Mouse (Mus musculus) layer of hippocampus, adult 2 months (tissue): Measurements from ENCODE around the gene Fam162a. TPM values are rescaled to one million over a fixed set of nuclear protein-coding genes. Genes with fewer than 3 reads are reported as not detected.
"Not testable (repeated sequence)": the region's sequence is repeated elsewhere in the genome, so short reads cannot be mapped to it uniquely, and the experiment has no call there.

Source experiments
- DNase-seq, 2 experiments: peaks; one replicate each; pipeline ENCODE4 v3.0.0; 2022; ENCODE audit warnings: low spot score in 2 of 2
- H3K27ac ChIP-seq: fragments of 200-600 bp; 2 replicates; pipeline ENCODE4 v1.8.1; 2022
- H3K4me3 ChIP-seq: fragments of 200-600 bp; 2 replicates; pipeline ENCODE4 v1.8.1; 2022; ENCODE audit warnings: mild to moderate bottlenecking
- CTCF ChIP-seq: fragments of 200-600 bp; conservative IDR thresholded peaks from 2 replicates; pipeline ENCODE4 v1.8.1; 2022; ENCODE audit warnings: antibody characterized with exemption, mild to moderate bottlenecking, moderate library complexity
- total RNA-seq, 2 experiments: library from RNA; stranded (reverse); gene quantifications; 2 replicates each; pipeline ENCODE4 v1.2.3; 2021

Gene Fam162a
- total RNA-seq, 2 experiments from 2014 or later: 74.2 to 83.6 TPM

GRCm38 (mm10) chr16:36051491-36051890 is 19.9 kb downstream of the Fam162a start:
- Histone ChIP-seq H3K4me3 (no peak overlapping the region), H3K27ac (no peak overlapping the region)
- no peak for DNase-seq
- TF ChIP-seq CTCF: no peak

DNA sequence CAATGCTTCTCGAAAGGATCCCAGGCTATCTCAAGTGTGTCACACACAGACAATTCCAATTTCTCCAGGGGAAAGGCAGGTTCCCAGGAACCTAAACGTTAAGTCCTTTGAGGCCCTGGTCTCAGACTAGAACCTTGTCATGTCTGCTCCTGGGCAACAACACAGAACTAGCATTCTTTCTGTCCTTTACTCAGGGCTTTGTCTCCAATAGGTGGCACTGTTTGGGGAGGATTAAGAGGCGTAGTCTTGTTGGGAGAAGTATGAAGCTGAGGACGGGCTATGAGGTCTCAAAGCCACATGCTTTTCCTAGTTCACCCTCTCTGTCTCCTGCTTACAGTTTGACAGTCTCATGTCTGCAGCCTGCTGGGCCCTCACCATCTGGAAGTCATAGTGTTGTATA is 23.9 kb downstream of the Fam162a start:
- no peak for DNase-seq
- peak; percentile 46 for TF ChIP-seq CTCF
- H3K4me3 ChIP-seq: no peak overlapping the region
- no peak overlapping the region for H3K27ac ChIP-seq

GRCm38 (mm10) chr16:36043964-36044363 is 27.4 kb downstream of the Fam162a start:
- TF ChIP-seq CTCF: no peak
- H3K27ac ChIP-seq: no peak overlapping the region
- DNase-seq: no peak
- no peak overlapping the region for H3K4me3 ChIP-seq

DNA sequence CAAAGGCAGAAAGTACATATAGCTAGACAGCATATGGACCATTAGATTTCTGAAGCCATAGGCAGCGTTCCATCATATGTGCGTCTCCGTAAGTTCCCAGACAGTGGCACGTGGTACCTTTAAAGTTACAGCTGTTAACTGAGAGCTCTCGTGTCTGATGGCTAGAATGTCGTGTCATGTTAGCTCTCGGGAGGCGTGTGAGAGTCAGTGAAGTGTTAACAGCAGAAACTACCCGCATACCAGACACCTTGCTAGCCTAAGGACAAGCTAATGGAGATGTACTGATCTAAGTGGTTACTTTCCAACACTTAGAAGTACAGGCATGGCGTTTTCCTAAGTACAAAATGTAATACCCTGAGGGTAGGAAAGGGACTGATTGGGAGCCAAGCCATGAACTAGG is 28.3 kb downstream of the Fam162a start:
- TF ChIP-seq CTCF: no peak
- Histone ChIP-seq H3K4me3 (no peak overlapping the region), H3K27ac (no peak overlapping the region)
- no peak for DNase-seq

- Histone ChIP-seq H3K27ac (peak overlapping the region; percentile 85), H3K4me3 (peak overlapping the region; percentile 87)
- no peak for DNase-seq
- TF ChIP-seq CTCF: no peak
Observed at GRCm38 (mm10) chr16:36041625-36042020, 29.8 kb downstream of the Fam162a start.

DNA sequence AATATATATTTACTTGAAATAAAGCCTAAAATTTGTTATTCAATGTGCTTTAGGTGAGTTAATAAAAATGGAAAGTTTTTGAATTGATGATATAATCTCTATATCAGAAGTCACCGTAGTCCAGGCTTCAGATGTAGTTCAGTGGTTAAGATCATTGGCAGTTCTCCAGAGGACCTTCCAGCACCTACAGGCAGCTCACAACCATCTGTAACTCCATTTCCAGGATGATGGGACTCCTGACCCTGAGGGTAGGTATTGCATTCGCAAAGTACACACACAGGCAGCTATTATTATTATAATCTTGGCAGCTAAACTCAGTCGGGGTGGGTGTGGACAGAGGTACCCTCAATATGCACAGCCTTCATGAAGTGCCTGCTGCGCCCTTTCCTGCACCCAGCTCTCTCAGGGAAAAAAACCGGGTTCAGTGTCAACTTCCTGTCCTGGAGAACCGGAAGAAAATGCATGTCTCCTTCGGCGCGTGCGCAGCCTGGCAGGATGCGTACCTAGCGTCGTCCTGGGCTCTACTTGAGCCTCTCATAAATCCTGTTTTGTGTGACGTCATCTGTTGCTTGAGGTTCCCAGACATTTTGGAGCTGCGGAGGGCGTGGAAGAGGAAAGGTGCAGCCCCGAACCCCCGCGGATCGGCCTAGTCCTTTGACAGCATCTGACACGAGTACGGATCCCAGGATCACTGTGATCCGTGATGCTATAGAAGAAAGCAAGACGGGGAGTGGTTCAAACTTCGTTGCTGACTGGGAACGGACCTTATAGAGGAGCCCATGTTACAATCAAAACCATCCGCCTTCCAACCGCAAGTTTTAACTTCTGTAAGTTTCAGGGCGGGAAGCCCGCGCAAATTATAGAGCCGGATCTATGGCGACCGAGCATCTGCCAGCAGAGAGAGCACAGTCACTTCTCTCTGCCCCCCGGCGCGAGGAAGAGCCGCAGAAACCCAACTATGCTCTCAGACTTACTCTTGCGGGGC is 30.5 kb downstream of the Fam162a start, which contains the start of gene Wdr5b:
Gene Wdr5b (plus strand): TSS at position 551 of the 985 bp plus-strand sequence.
- peak within 1 kb of the TSS; percentile 87 for H3K4me3 ChIP-seq
- H3K27ac ChIP-seq: peak within 1 kb of the TSS; percentile 85
- DNase-seq: peak; percentile 88 to 96
- TF ChIP-seq CTCF: no peak

GRCm38 (mm10) chr16:36028120-36028519 is 43.3 kb downstream of the Fam162a start:
- not testable (repeated sequence) for H3K27ac ChIP-seq, H3K4me3 ChIP-seq, DNase-seq

DNA sequence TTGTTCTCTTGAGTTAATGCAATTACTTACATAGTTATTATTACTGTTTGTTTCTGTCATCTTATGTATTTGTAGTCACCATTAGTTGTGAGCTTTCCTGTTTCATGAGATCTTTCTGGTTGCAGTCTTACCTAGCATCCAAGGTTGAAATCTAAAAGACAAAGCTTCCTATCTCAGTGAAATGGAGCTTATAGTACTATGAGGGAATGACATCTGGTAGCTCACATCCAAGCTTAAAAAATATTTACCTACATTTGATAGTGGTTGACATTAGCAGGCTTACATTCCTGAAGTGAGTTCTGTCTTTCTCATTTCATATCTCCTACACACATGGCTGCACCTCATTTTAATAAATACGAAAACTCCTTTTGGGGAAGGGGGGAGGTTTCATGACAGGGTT is 55.1 kb downstream of the Fam162a start:
- no peak for DNase-seq
- no peak overlapping the region for H3K4me3 ChIP-seq
- H3K27ac ChIP-seq: no peak overlapping the region
- no peak for TF ChIP-seq CTCF

- DNase-seq: no peak
- no peak overlapping the region for H3K4me3 ChIP-seq
- TF ChIP-seq CTCF: no peak
- no peak overlapping the region for H3K27ac ChIP-seq
Observed at GRCm38 (mm10) chr16:36008396-36008795, 63.0 kb downstream of the Fam162a start.

DNA sequence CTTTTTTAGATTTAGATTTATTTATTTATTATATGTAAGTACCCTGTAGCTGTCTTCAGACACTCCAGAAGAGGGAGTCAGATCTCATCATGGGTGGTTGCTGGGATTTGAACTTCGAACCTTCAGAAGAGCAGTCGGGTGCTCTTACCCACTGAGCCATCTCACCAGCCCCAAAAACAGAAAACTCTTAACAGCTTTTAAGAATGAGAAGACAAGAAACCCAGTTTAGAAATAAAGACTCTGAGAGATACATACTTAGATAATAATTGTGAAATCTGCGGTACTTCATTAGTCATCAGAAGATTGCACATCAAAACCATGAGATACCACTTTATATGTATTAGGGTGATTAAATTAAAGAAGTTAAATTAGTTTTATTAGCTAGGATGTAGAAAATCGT is 72.5 kb downstream of the Fam162a start:
- not testable (repeated sequence) for H3K4me3 ChIP-seq, DNase-seq, H3K27ac ChIP-seq

Other genes starting within 250 kb of the Fam162a start
- 1 to 10 TPM; 1.2 to 1.4 TPM for gene Parp14, start 200.1 kb downstream of the Fam162a start, total RNA-seq
- 1 to 10 TPM; 3.1 to 3.6 TPM for gene Parp9, start 133.1 kb downstream of the Fam162a start, total RNA-seq
- 1 to 10 TPM; 4.8 TPM for gene Dtx3l, start 132.4 kb downstream of the Fam162a start, total RNA-seq
- gene Kpna1, start 92.8 kb downstream of the Fam162a start, total RNA-seq: 100 to 1,000 TPM; 139 to 141 TPM
- gene Wdr5b, start 30.4 kb downstream of the Fam162a start, total RNA-seq: 1 to 10 TPM; 5.5 to 5.8 TPM
- 10 to 100 TPM; 22.1 to 22.5 TPM for gene Ccdc58, start 91 bp upstream of the Fam162a start, total RNA-seq
- not detected for gene Csta1, start 59.6 kb upstream of the Fam162a start, total RNA-seq
- not detected for gene Stfa2l1, start 85.2 kb upstream of the Fam162a start, total RNA-seq
- gene Gm5483, start 112.6 kb upstream of the Fam162a start, total RNA-seq: not detected
- not detected for gene Gm5416, start 138.8 kb upstream of the Fam162a start, total RNA-seq
- gene 2010005H15Rik, start 149.9 kb upstream of the Fam162a start, total RNA-seq: not detected
- gene Stfa1, start 205.4 kb upstream of the Fam162a start, total RNA-seq: not detected